Mouse (Mus musculus) neural tube, embryonic 11.5 days (tissue): ENCODE results near the gene Scrg1. TPM values are rescaled to one million over a fixed set of nuclear protein-coding genes. Genes with fewer than 3 reads are reported as not detected.
A peak's percentile ranks its signal among the peaks of the same experiment; 100 is the strongest.

Experiments
- ATAC-seq: fragments of 200-750 bp; cut with Nextera tagmentation; 2 replicates; pipeline ENCODE4 v1.8.0; 2017; ENCODE audit warnings: moderate number of reproducible peaks, mild to moderate bottlenecking, moderate TSS enrichment, moderate library complexity; ENCODE audit not compliant: insufficient read depth, low FRiP score, low TSS enrichment
- DNase-seq: peaks from one replicate; pipeline ENCODE4 v3.0.0-alpha.2; 2015; ENCODE audit warnings: low spot score
- H3K27ac ChIP-seq: fragments of 300-500 bp; sonication (generic); 2 replicates; pipeline ENCODE4 v1.5.1; 2014; ENCODE audit warnings: low read depth, mild to moderate bottlenecking, low read length
- H3K27me3 ChIP-seq: fragments of 300-500 bp; sonication (generic); 2 replicates; pipeline ENCODE4 v1.6.1; 2014; ENCODE audit warnings: mild to moderate bottlenecking, low read length, mixed read lengths; ENCODE audit not compliant: control insufficient read depth, insufficient read depth
- H3K36me3 ChIP-seq: fragments of 300-500 bp; sonication (generic); 2 replicates; pipeline ENCODE4 v1.6.1; 2014; ENCODE audit warnings: mild to moderate bottlenecking, low read length, moderate library complexity, mixed read lengths; ENCODE audit not compliant: control insufficient read depth, insufficient read depth
- H3K4me1 ChIP-seq: fragments of 300-500 bp; sonication (generic); 2 replicates; pipeline ENCODE4 v1.6.1; 2014; ENCODE audit warnings: low read length, mixed read lengths; ENCODE audit not compliant: control insufficient read depth, insufficient read depth
- H3K4me2 ChIP-seq: fragments of 300-500 bp; sonication (generic); 2 replicates; pipeline ENCODE4 v1.6.1; 2014; ENCODE audit warnings: low read depth, mild to moderate bottlenecking, moderate library complexity
- H3K4me3 ChIP-seq: fragments of 300-500 bp; sonication (generic); 2 replicates; pipeline ENCODE4 v1.5.1; 2014; ENCODE audit warnings: low read depth, low read length
- H3K9ac ChIP-seq: fragments of 300-500 bp; sonication (generic); 2 replicates; pipeline ENCODE4 v1.6.1; 2014; ENCODE audit warnings: mild to moderate bottlenecking, low read length
- H3K9me3 ChIP-seq: fragments of 300-500 bp; sonication (generic); 2 replicates; pipeline ENCODE4 v1.6.1; 2016; ENCODE audit warnings: low read length; ENCODE audit not compliant: control insufficient read depth
- WGBS: fragments of 180-500 bp; shearing (Covaris S2); extraction: QIAGEN DNeasy Blood & Tissue Kit; methylation state at CpG from one replicate; pipeline ENCODE4 v1.1.7; 2014; 5-methylcytosine and 5-hydroxymethylcytosine counted together
- polyA plus RNA-seq: library from polyadenylated mRNA; unstranded; fragments of >200 nt; fragmentation: Nextera tagmentation; extraction: Ambion mirVana; gene quantifications from 2 replicates; pipeline ENCODE4 v1.2.1, GENCODE M21; 2014

The Scrg1 gene
- 1.5 and 1.9 TPM in 2 replicates for polyA plus RNA-seq

- ATAC-seq (no peak), DNase-seq (no peak)
- no peak within 1 kb of the TSS for H3K4me2 ChIP-seq
- WGBS: 78% methylated on average over 3 of the region's 3 CpGs
- no peak within 1 kb of the TSS for H3K9ac ChIP-seq
- no peaks in the 10 kb centered on the region for H3K4me1 ChIP-seq
- H3K9me3 ChIP-seq: no peaks in the 10 kb centered on the region
- H3K27me3 ChIP-seq: no peaks in the 10 kb centered on the region
- no peak within 1 kb of the TSS for H3K27ac ChIP-seq
- H3K36me3 ChIP-seq: no peaks in the 10 kb centered on the region
- no peak within 1 kb of the TSS for H3K4me3 ChIP-seq
These were observed at the start of gene Scrg1 for GRCm38 (mm10) chr8:57455765-57456164. Scrg1 (plus strand) TSS chr8:57455923.

GRCm38 (mm10) chr8:57406366-57406765 lies 49.4 kb upstream of the Scrg1 start:
- H3K4me1 ChIP-seq: peaks cover 19% of the 10 kb centered on the region
- H3K27me3 ChIP-seq: peaks cover 7% of the 10 kb centered on the region; the same call in 1 of the 2 replicates
- H3K4me2 ChIP-seq: no peak overlapping the region
- H3K36me3 ChIP-seq: no peaks in the 10 kb centered on the region
- H3K9me3 ChIP-seq: no peaks in the 10 kb centered on the region
- DNase-seq: no peak
- no peak overlapping the region for H3K4me3 ChIP-seq
- 89% methylated on average over 4 of the region's 4 CpGs for WGBS
- no peak overlapping the region for H3K9ac ChIP-seq
- no peak for ATAC-seq
- no peak overlapping the region for H3K27ac ChIP-seq

- ATAC-seq (no peak), DNase-seq (no peak)
- 37% methylated on average over 2 of the region's 2 CpGs for WGBS
- no peak overlapping the region for H3K4me2 ChIP-seq
- H3K4me1 ChIP-seq: peaks cover 16% of the 10 kb centered on the region
- H3K4me3 ChIP-seq: no peak overlapping the region
- H3K27me3 ChIP-seq: peaks cover 7% of the 10 kb centered on the region; the same call in 1 of the 2 replicates
- H3K27ac ChIP-seq: no peak overlapping the region
- H3K9ac ChIP-seq: no peak overlapping the region
- H3K36me3 ChIP-seq: no peaks in the 10 kb centered on the region
- H3K9me3 ChIP-seq: no peaks in the 10 kb centered on the region
These were observed 46.4 kb upstream of the Scrg1 start for GRCm38 (mm10) chr8:57409333-57409732.

- Histone ChIP-seq H3K4me3 (no peak overlapping the region), H3K36me3 (no peaks in the 10 kb centered on the region), H3K9me3 (no peaks in the 10 kb centered on the region), H3K4me1 (peaks cover 12% of the 10 kb centered on the region), H3K27ac (no peak overlapping the region), H3K9ac (no peak overlapping the region), H3K27me3 (peaks cover 7% of the 10 kb centered on the region; the same call in 1 of the 2 replicates), H3K4me2 (peak overlapping the region; percentile 34)
- WGBS: 23% methylated on average over 15 of the region's 15 CpGs
- DNase-seq: no peak
- ATAC-seq: no peak
These were observed 45.8 kb upstream of the Scrg1 start for GRCm38 (mm10) chr8:57409779-57410472.

- Histone ChIP-seq H3K4me3 (no peak overlapping the region), H3K36me3 (no peaks in the 10 kb centered on the region), H3K4me1 (peaks cover 7% of the 10 kb centered on the region), H3K27ac (no peak overlapping the region), H3K9ac (no peak overlapping the region), H3K9me3 (no peaks in the 10 kb centered on the region), H3K4me2 (peak overlapping the region; percentile 34), H3K27me3 (peaks cover 7% of the 10 kb centered on the region; the same call in 1 of the 2 replicates)
- ATAC-seq: peak; percentile 63; the same call in 1 of the 2 replicates
- WGBS: 4% methylated on average over 16 of the region's 16 CpGs
- peak; percentile 64 for DNase-seq
These were observed 45.3 kb upstream of the Scrg1 start for GRCm38 (mm10) chr8:57410473-57410863.

GRCm38 (mm10) chr8:57411366-57411765 lies 44.4 kb upstream of the Scrg1 start:
- no peaks in the 10 kb centered on the region for H3K36me3 ChIP-seq
- no peaks in the 10 kb centered on the region for H3K9me3 ChIP-seq
- H3K4me3 ChIP-seq: no peak overlapping the region
- WGBS: 79% methylated on average over 6 of the region's 6 CpGs
- no peak overlapping the region for H3K4me2 ChIP-seq
- ATAC-seq (no peak), DNase-seq (no peak)
- H3K9ac ChIP-seq: no peak overlapping the region
- peaks cover 7% of the 10 kb centered on the region; the same call in 1 of the 2 replicates for H3K27me3 ChIP-seq
- no peak overlapping the region for H3K27ac ChIP-seq
- H3K4me1 ChIP-seq: peaks cover 5% of the 10 kb centered on the region; the same call in 1 of the 2 replicates

GRCm38 (mm10) chr8:57416827-57417226 lies 38.9 kb upstream of the Scrg1 start:
- Histone ChIP-seq H3K9ac (no peak overlapping the region), H3K27ac (no peak overlapping the region), H3K4me2 (no peak overlapping the region), H3K4me3 (no peak overlapping the region), H3K36me3 (no peaks in the 10 kb centered on the region), H3K9me3 (no peaks in the 10 kb centered on the region; the same call in 1 of the 2 replicates), H3K27me3 (no peaks in the 10 kb centered on the region), H3K4me1 (no peaks in the 10 kb centered on the region)
- DNase-seq: no peak
- 95% methylated on average over 5 of the region's 5 CpGs for WGBS
- ATAC-seq: no peak

- ATAC-seq: no peak
- 23% methylated on average over 3 of the region's 3 CpGs for WGBS
These were observed 29.6 kb upstream of the Scrg1 start for GRCm38 (mm10) chr8:57426074-57426473.

More at GRCm38 (mm10) chr8:57426074-57426473, 29.6 kb upstream of the Scrg1 start:
- H3K4me3 ChIP-seq: no peak overlapping the region
- H3K27ac ChIP-seq: no peak overlapping the region
- no peak for DNase-seq
- H3K9ac ChIP-seq: no peak overlapping the region
- H3K9me3 ChIP-seq: no peaks in the 10 kb centered on the region
- H3K27me3 ChIP-seq: no peaks in the 10 kb centered on the region
- H3K4me1 ChIP-seq: no peaks in the 10 kb centered on the region
- no peaks in the 10 kb centered on the region for H3K36me3 ChIP-seq
- H3K4me2 ChIP-seq: no peak overlapping the region
